In genomic region chr13:111552769-111553168, GRCm38 (mm10) we compare ENCODE assay signal across 40 mouse cellular contexts. TPM values are rescaled to one million over a fixed set of nuclear protein-coding genes. Genes with fewer than 3 reads are reported as not detected.
DNase-seq lines count a peak whose midpoint lies in the region; ATAC-seq and TF ChIP-seq lines count a peak whose summit lies in the region.
"Had no signal": no experiment of that assay in that cellular context is flagged by ENCODE, and none has a peak within 500 bp of the region (broad histone marks: within the 10 kb centered on the region; RNA-seq: fewer than 3 reads in every experiment).

No protein-coding gene starts in this region.

- no peak for ATAC-seq in liver, embryonic 11.5 days (replicated peaks; ENCODE audit: low FRiP score)
- no peak for ATAC-seq in liver, embryonic 16.5 days (ENCODE audit: low read depth)
- no peak for ATAC-seq in heart, embryonic 11.5 days (replicated peaks; ENCODE audit: insufficient number of reproducible peaks, low FRiP score, low TSS enrichment)
- ATAC-seq: forebrain, embryonic 14.5 days; inflammation-experienced regulatory T-cells, adult 6 months; midbrain, embryonic 16.5 days had no signal

- peak overlapping the region; percentile 78; the same call in 1 of the 2 replicates for H3K27ac ChIP-seq in ES-E14 (ENCODE audit: insufficient read depth, low read depth, low read length, poor library complexity, severe bottlenecking)
- no peak overlapping the region for H3K27ac ChIP-seq in liver, embryonic 11.5 days (ENCODE audit: low read depth, low read length)
- H3K27ac ChIP-seq in liver, embryonic 16.5 days (ENCODE audit: low read length) = peak overlapping the region; percentile 18
- no peak overlapping the region for H3K27ac ChIP-seq in limb, embryonic 10.5 days
- no peak overlapping the region for H3K27ac ChIP-seq in heart, embryonic 11.5 days (ENCODE audit: low read depth, low read length)
- H3K27ac ChIP-seq: embryonic facial prominence, embryonic 12.5 days; hindbrain, embryonic 15.5 days; limb, embryonic 13.5 days; macrophage had no signal

- H3K27me3 ChIP-seq in liver, embryonic 11.5 days (replicated peaks; ENCODE audit: control insufficient read depth, insufficient read depth, low read length) = no peaks in the 10 kb centered on the region
- no peaks in the 10 kb centered on the region for H3K27me3 ChIP-seq in liver, embryonic 16.5 days (ENCODE audit: control insufficient read depth, insufficient read depth, low read depth, low read length)
- H3K27me3 ChIP-seq in limb, embryonic 10.5 days (ENCODE audit: low read depth, poor library complexity, severe bottlenecking) = no peaks in the 10 kb centered on the region
- H3K27me3 ChIP-seq in heart, embryonic 11.5 days (ENCODE audit: control insufficient read depth, insufficient read depth, low read length) = no peaks in the 10 kb centered on the region
- H3K27me3 ChIP-seq: embryonic facial prominence, embryonic 12.5 days; heart, embryonic 12.5 days; hindbrain, embryonic 15.5 days had no signal

- WGBS in liver, embryonic 11.5 days = 45% methylated on average over 7 of the region's 7 CpGs
- 16% methylated on average over 7 of the region's 7 CpGs for WGBS in liver, embryonic 16.5 days (ENCODE audit: insufficient replicate concordance)
- 89% methylated on average over 7 of the region's 7 CpGs for WGBS in limb, embryonic 10.5 days
- 60% methylated on average over 7 of the region's 7 CpGs for WGBS in heart, embryonic 11.5 days (ENCODE audit: insufficient replicate concordance)

- DNase-seq in ES-E14 (ENCODE audit: low read depth, low spot score) = no peak
- DNase-seq in liver, embryonic 11.5 days (ENCODE audit: low spot score) = no peak
- no peak for DNase-seq in kidney, postnatal 25 days
- no peak for DNase-seq in limb, embryonic 10.5 days (ENCODE audit: low spot score)
- no peak for DNase-seq in adrenal gland, adult 18-20 months (ENCODE audit: low spot score in 2 of 2)
- DNase-seq: adrenal gland, adult 2 months; adrenal gland, postnatal 36 days; B cell, adult 2 months; cerebellum, adult 8-10 months; cerebellum, postnatal 25 days; gastrocnemius, postnatal 36 days; heart, adult 18-20 months; kidney, adult 11 months; kidney, postnatal 14 days; lung, adult 2 months; lung, postnatal 10 days; thymus, adult 2 months; thymus, postnatal 4 days had no signal

- H3K4me3 ChIP-seq in ES-E14 (ENCODE audit: insufficient read depth in 1 of 2, low read depth in 1 of 2, low read length in 2 of 2, poor library complexity in 1 of 2, severe bottlenecking in 1 of 2) = peak overlapping the region in 1 of 2 experiments; percentile 7; a peak in 1 of 4 replicates
- H3K4me3 ChIP-seq in liver, embryonic 11.5 days (ENCODE audit: low read depth, low read length) = no peak overlapping the region
- H3K4me3 ChIP-seq in liver, embryonic 16.5 days (ENCODE audit: low read depth, low read length) = no peak overlapping the region
- no peak overlapping the region for H3K4me3 ChIP-seq in limb, embryonic 10.5 days
- no peak overlapping the region for H3K4me3 ChIP-seq in heart, embryonic 11.5 days (ENCODE audit: low read depth, low read length)
- H3K4me3 ChIP-seq: embryonic facial prominence, embryonic 12.5 days; heart, embryonic 12.5 days; hindbrain, embryonic 15.5 days; limb, embryonic 13.5 days had no signal

- no peaks in the 10 kb centered on the region for H3K36me3 ChIP-seq in ES-E14 (ENCODE audit: control insufficient read depth, insufficient read depth, low read length, poor library complexity, severe bottlenecking)
- no peaks in the 10 kb centered on the region for H3K36me3 ChIP-seq in liver, embryonic 11.5 days (ENCODE audit: control insufficient read depth, insufficient read depth, low read length)
- H3K36me3 ChIP-seq in liver, embryonic 16.5 days (ENCODE audit: control insufficient read depth, insufficient read depth) = no peaks in the 10 kb centered on the region
- no peaks in the 10 kb centered on the region for H3K36me3 ChIP-seq in limb, embryonic 10.5 days
- H3K36me3 ChIP-seq in heart, embryonic 11.5 days (ENCODE audit: control insufficient read depth, insufficient read depth, low read length) = no peaks in the 10 kb centered on the region
- H3K36me3 ChIP-seq: embryonic facial prominence, embryonic 12.5 days; heart, embryonic 12.5 days; hindbrain, embryonic 15.5 days; limb, embryonic 13.5 days had no signal

- H3K4me2 ChIP-seq in liver, embryonic 11.5 days = peak overlapping the region; percentile 21
- no peak overlapping the region for H3K4me2 ChIP-seq in liver, embryonic 16.5 days (ENCODE audit: low read depth, low read length)
- H3K4me2 ChIP-seq in heart, embryonic 11.5 days = no peak overlapping the region
- H3K4me2 ChIP-seq: embryonic facial prominence, embryonic 12.5 days; heart, embryonic 12.5 days; hindbrain, embryonic 15.5 days; limb, embryonic 13.5 days; midbrain, embryonic 11.5 days had no signal

- H3K9me3 ChIP-seq in ES-E14 (ENCODE audit: control insufficient read depth, insufficient read depth, low read depth, low read length) = no peaks in the 10 kb centered on the region
- no peaks in the 10 kb centered on the region for H3K9me3 ChIP-seq in liver, embryonic 11.5 days (ENCODE audit: control insufficient read depth, low read length)
- no peaks in the 10 kb centered on the region; the same call in 1 of the 2 replicates for H3K9me3 ChIP-seq in liver, embryonic 16.5 days (replicated peaks; ENCODE audit: control insufficient read depth, low read length)
- no peaks in the 10 kb centered on the region for H3K9me3 ChIP-seq in limb, embryonic 10.5 days (replicated peaks)
- H3K9me3 ChIP-seq in heart, embryonic 11.5 days (replicated peaks; ENCODE audit: control insufficient read depth, low read length) = no peaks in the 10 kb centered on the region
- H3K9me3 ChIP-seq: hindbrain, embryonic 15.5 days had no signal

- in situ Hi-C loops in ES-E14 (cut with MboI; ENCODE audit: low sequenced_read_pairs in 2 of 2, unreplicated experiment in 2 of 2) = no loop called here

- H3K4me1 ChIP-seq in ES-E14 (ENCODE audit: control insufficient read depth in 2 of 2, insufficient read depth in 2 of 2, low read length in 2 of 2, poor library complexity in 1 of 2) = no peaks in the 10 kb centered on the region; a peak in 2 of 4 replicates
- peaks cover 20% of the 10 kb centered on the region for H3K4me1 ChIP-seq in liver, embryonic 11.5 days (replicated peaks; ENCODE audit: control insufficient read depth, insufficient read depth, low read length)
- peaks cover 63% of the 10 kb centered on the region for H3K4me1 ChIP-seq in liver, embryonic 16.5 days (ENCODE audit: control insufficient read depth, low read depth, low read length)
- H3K4me1 ChIP-seq in limb, embryonic 10.5 days = peaks cover 9% of the 10 kb centered on the region
- H3K4me1 ChIP-seq in heart, embryonic 11.5 days (ENCODE audit: control insufficient read depth, insufficient read depth, low read length) = peaks cover 4% of the 10 kb centered on the region; the same call in 1 of the 2 replicates
- H3K4me1 ChIP-seq: hindbrain, embryonic 15.5 days had no signal

- H3K9ac ChIP-seq in ES-E14 (ENCODE audit: insufficient read depth, low read depth, low read length, poor library complexity, severe bottlenecking) = peak overlapping the region; percentile 42; the same call in 1 of the 2 replicates
- H3K9ac ChIP-seq in liver, embryonic 11.5 days (ENCODE audit: low read depth, low read length) = no peak overlapping the region
- H3K9ac ChIP-seq in liver, embryonic 16.5 days (ENCODE audit: low read depth, low read length) = no peak overlapping the region
- H3K9ac ChIP-seq in heart, embryonic 11.5 days (ENCODE audit: low read depth, low read length) = no peak overlapping the region
- H3K9ac ChIP-seq: embryonic facial prominence, embryonic 12.5 days; heart, embryonic 12.5 days; hindbrain, embryonic 15.5 days; limb, embryonic 13.5 days had no signal

TF ChIP-seq in ES-E14, 5 proteins besides CTCF, POLR2A, EP300 and RAD21:
- no peak for TF ChIP-seq ZNF384 (IDR thresholded peaks at IDR 0.05; ENCODE audit: low read depth, low read length)
- no peak for TF ChIP-seq CHD2 (IDR thresholded peaks at IDR 0.05; ENCODE audit: low read depth, low read length)
- TF ChIP-seq ZC3H11A (IDR thresholded peaks at IDR 0.05; ENCODE audit: borderline replicate concordance, low read depth, low read length) = no peak
- no peak for TF ChIP-seq MAFK (IDR thresholded peaks at IDR 0.05; ENCODE audit: insufficient read depth, low read depth, low read length)
TF ChIP-seq in ES-E14: peak in this region for 0.

RNA-seq across cellular contexts. Expression of gene Gm49496, which starts 3.0 kb away (rescaled TPM):
- 0.22 TPM in 1 of 2 replicates, not detected in the other for total RNA-seq in ES-E14 (2012; rRNA removed)
- polyA plus RNA-seq in liver, embryonic 11.5 days (2014; fragmentation: Nextera tagmentation; extraction: Ambion mirVana) = not detected in 2 replicates
- polyA plus RNA-seq in liver, embryonic 16.5 days (2015; fragmentation: Nextera tagmentation; extraction: Ambion mirVana) = not detected in 2 replicates
- polyA plus RNA-seq in limb, embryonic 10.5 days (2016; fragmentation: Nextera tagmentation; extraction: Ambion mirVana) = not detected in 2 replicates
- polyA plus RNA-seq in heart, embryonic 11.5 days (2014; fragmentation: Nextera tagmentation; extraction: Ambion mirVana) = not detected in 2 replicates
- not detected for total RNA-seq in adrenal gland, adult 18-20 months (2021)
- total RNA-seq: adrenal gland, adult 2 months; adrenal gland, postnatal 36 days; gastrocnemius, adult 18-20 months; gastrocnemius, postnatal 36 days; heart, adult 18-20 months; hematopoietic stem cell, adult 5-6 weeks; layer of hippocampus, adult 18-20 months; layer of hippocampus, postnatal 10 days; left cerebral cortex, adult 18-20 months; left cerebral cortex, postnatal 25 days; neutrophil, adult 5-6 weeks had no signal
- polyA plus RNA-seq: adrenal gland, adult 2 months; embryonic facial prominence, embryonic 12.5 days; forebrain, embryonic 14.5 days; heart, embryonic 12.5 days; heart, postnatal 0 days; hindbrain, embryonic 15.5 days; inflammation-experienced regulatory T-cells, adult 6 months; kidney, embryonic 14.5 days; limb, embryonic 13.5 days; lung, adult 2 months; macrophage; midbrain, embryonic 11.5 days; midbrain, embryonic 16.5 days; neural tube, embryonic 11.5 days; spleen, adult 2 months; thymus, adult 2 months had no signal

RNA-seq across cellular contexts. Expression of gene Gm10198, which starts 39.8 kb away (rescaled TPM):
- not detected in 2 replicates for total RNA-seq in ES-E14 (2012; rRNA removed)
- polyA plus RNA-seq in liver, embryonic 11.5 days (2014; fragmentation: Nextera tagmentation; extraction: Ambion mirVana) = not detected in 2 replicates
- not detected in 2 replicates for polyA plus RNA-seq in liver, embryonic 16.5 days (2015; fragmentation: Nextera tagmentation; extraction: Ambion mirVana)
- polyA plus RNA-seq in limb, embryonic 10.5 days (2016; fragmentation: Nextera tagmentation; extraction: Ambion mirVana) = not detected in 2 replicates
- not detected in 2 replicates for polyA plus RNA-seq in heart, embryonic 11.5 days (2014; fragmentation: Nextera tagmentation; extraction: Ambion mirVana)
- total RNA-seq in adrenal gland, adult 18-20 months (2021) = not detected
- total RNA-seq: adrenal gland, adult 2 months; adrenal gland, postnatal 36 days; gastrocnemius, adult 18-20 months; gastrocnemius, postnatal 36 days; heart, adult 18-20 months; hematopoietic stem cell, adult 5-6 weeks; layer of hippocampus, adult 18-20 months; layer of hippocampus, postnatal 10 days; left cerebral cortex, adult 18-20 months; left cerebral cortex, postnatal 25 days; neutrophil, adult 5-6 weeks had no signal
- polyA plus RNA-seq: adrenal gland, adult 2 months; embryonic facial prominence, embryonic 12.5 days; forebrain, embryonic 14.5 days; heart, embryonic 12.5 days; heart, postnatal 0 days; hindbrain, embryonic 15.5 days; inflammation-experienced regulatory T-cells, adult 6 months; kidney, embryonic 14.5 days; limb, embryonic 13.5 days; lung, adult 2 months; macrophage; midbrain, embryonic 11.5 days; midbrain, embryonic 16.5 days; neural tube, embryonic 11.5 days; spleen, adult 2 months; thymus, adult 2 months had no signal

Comparison
In these comparisons a context has a peak if more than half of its experiments do, and no peak if none do; other contexts are left out.
1. H3K27ac ChIP-seq: peak in ES-E14 (single experiment) and liver, embryonic 16.5 days (single experiment); none in liver, embryonic 11.5 days (single experiment), limb, embryonic 10.5 days (single experiment) and heart, embryonic 11.5 days (single experiment).